Mouse (Mus musculus): ENCODE measurements at regions not wholly inside any gene's neighbourhood (a gene's known extent, or its start where the extent isn't known, plus 50 kb on each side); places are given as distances from the start of the nearest gene placed in this dataset.

DNA sequence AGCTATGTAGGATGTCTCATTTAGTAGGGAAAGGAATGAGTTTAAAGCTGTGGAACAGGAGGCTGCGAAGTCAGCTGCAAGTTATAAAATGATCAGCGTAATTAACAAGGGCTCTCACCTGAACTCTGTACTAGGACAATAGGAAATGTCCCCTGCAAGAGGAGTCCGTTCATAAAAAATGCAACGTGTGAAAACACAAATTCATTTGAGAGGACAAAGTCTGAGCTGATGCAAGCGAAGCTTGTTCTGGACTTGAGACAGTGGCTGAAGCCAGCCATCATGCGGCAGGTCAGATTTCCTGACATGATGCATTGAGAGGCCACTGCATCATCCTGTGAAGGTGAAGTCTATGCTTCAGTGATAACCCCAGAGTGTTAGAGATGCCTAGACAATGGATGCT lies 232.5 kb downstream of the Dad1 start:
- TF ChIP-seq EP300 (IDR thresholded peaks at IDR 0.05; ENCODE audit: low read length) (no peak), PAX5 (IDR thresholded peaks at IDR 0.05; ENCODE audit: low read length) (no peak), CTCF (conservative IDR thresholded peaks at IDR 0.05 in 1 of 2, IDR thresholded peaks at IDR 0.05 in 1 of 2; ENCODE audit: low read depth in 2 of 2, low read length in 2 of 2) (no peak), MAX (IDR thresholded peaks at IDR 0.05; ENCODE audit: low read length) (no peak), POLR2AphosphoS2 (IDR thresholded peaks at IDR 0.05; ENCODE audit: low read depth, low read length) (no peak), BHLHE40 (IDR thresholded peaks at IDR 0.05; ENCODE audit: low read depth, low read length) (no peak), POLR2A (IDR thresholded peaks at IDR 0.05; ENCODE audit: low read depth, low read length) (no peak), NRF1 (IDR thresholded peaks at IDR 0.05; ENCODE audit: low read depth, low read length) (no peak), USF1 (IDR thresholded peaks at IDR 0.05; ENCODE audit: low read depth, low read length) (no peak)
